Mouse (Mus musculus) telencephalon, adult 2 months (tissue): ENCODE data around the gene Atxn1.

ENCODE experiments used
- DNase-seq: peaks from one replicate; pipeline ENCODE4 v3.0.0-alpha.2; 2011; ENCODE audit warnings: low read depth, low spot score

The Atxn1 gene

GRCm38 (mm10) chr13:45636435-45636834 lies 328.4 kb downstream of the Atxn1 start:
- DNase-seq: no peak

- DNase-seq: no peak
Observed at GRCm38 (mm10) chr13:45633918-45634317, 330.9 kb downstream of the Atxn1 start.

DNA sequence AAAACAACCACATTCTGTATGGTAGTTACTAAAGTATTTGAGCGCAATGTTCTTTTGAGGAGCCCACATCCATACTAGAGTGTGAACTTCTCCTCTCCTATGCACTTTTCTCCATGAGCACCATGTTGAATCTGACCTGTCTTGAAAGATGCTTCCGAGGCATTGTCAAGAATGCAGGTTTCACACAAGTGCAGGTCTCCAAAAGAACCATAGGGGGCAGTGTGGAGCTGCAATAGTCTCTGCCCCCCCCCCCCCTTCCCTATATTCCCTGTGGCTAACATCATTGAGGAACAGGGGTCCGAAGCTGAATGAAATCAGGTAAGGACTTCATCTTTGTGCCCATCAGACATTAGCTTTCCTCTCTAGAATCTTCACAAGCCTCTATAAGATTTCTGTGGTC lies 332.7 kb downstream of the Atxn1 start:
- no peak for DNase-seq

DNA sequence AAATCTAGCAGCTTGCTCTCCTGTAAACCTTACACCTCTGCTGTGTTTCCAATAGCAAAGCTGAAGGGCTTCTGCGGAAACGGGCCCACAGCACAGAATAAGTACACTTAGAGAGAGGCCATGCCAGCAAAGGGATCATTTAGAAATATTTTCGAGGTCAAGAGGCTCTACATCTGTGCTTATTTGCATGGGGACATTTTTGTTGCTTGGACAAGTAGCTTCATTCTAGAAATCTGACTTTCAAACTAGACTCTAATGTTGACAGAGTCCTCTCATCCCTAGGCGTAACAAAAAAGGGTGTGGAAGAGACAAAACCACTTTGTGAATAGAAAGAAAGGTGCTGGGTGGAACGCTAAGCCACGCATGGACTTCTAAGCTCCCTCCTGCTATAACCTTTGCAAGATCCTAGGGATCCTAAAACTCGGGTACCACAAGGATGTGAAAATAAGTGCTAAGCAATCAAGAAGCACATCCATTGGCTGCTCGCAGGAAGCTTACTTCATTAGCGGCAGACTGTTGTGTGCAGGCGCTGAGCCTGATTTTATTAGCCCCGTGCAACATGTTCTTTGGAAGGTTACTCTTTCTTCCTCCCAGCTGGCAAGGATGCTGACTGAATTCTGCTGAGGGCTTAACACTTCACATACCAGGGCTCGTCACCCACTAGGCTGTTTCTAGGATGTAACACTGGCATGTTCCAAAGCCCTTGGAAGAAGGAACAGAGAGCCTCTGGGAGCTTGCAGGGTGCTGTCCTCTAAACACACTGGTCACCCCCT lies 334.1 kb downstream of the Atxn1 start:
- no peak for DNase-seq

- no peak for DNase-seq
Observed at GRCm38 (mm10) chr13:45629750-45630149, 335.1 kb downstream of the Atxn1 start.

GRCm38 (mm10) chr13:45628341-45628740 lies 336.5 kb downstream of the Atxn1 start:
- no peak for DNase-seq

GRCm38 (mm10) chr13:45627206-45627751 lies 337.5 kb downstream of the Atxn1 start:
- no peak for DNase-seq

GRCm38 (mm10) chr13:45625740-45626139 lies 339.1 kb downstream of the Atxn1 start:
- no peak for DNase-seq

DNA sequence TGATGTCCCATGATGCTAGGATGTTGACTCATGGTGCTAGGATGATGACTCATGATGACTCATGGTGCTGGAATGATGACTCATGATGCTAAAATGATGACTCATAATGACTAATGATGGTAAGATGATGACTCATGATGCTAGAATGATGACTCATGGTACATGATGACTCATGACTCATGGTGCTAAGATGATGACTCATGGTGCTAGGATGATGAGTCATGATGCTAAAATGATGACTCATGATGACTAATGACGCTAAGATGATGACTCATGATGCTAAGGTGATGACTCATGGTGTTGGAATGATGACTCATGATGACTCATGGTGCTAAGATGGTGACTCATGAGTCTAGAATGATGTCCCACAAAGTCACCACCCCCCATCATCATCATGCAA lies 341.0 kb downstream of the Atxn1 start:
- DNase-seq: peak; percentile 45

DNA sequence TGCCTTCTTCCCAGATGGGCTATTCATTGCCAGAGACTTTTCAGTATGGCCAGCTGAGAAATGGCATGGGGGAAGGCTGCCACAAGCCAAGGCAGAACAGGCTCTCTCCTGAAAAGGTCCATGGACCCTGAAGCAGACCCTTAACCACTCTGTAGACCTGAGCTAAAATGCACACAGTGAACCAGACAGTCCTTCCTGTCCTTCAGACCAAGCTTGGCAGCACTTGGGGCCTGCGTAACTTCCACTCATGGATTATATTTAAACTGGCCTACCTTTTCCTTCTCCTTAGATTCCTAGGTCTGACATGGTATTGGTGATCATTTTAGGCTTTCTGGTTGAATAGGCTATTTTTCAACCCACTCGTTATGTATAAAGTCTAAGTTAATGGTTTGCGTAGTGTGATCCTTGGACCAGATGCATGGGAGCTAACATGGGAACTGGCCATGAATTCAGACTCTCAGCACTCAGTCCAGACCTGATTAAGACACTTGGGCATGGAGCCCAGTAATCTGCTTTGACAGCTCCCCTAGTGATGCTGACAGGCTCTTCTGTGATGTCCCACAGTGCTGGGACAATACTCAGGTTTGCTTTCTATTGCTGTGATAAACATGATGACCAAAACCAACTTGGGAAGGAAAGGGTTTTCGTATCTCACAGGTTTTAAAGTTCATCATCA lies 341.8 kb downstream of the Atxn1 start:
- no peak for DNase-seq

- DNase-seq: no peak
Observed at GRCm38 (mm10) chr13:45620687-45621086, 344.1 kb downstream of the Atxn1 start.

- no peak for DNase-seq
Observed at GRCm38 (mm10) chr13:45620281-45620680, 344.5 kb downstream of the Atxn1 start.

GRCm38 (mm10) chr13:45617988-45618387 lies 346.8 kb downstream of the Atxn1 start:
- DNase-seq: no peak

- DNase-seq: peak; percentile 87
Observed at GRCm38 (mm10) chr13:45614762-45615161, 350.0 kb downstream of the Atxn1 start.

GRCm38 (mm10) chr13:45613346-45613745 lies 351.5 kb downstream of the Atxn1 start:
- no peak for DNase-seq

- no peak for DNase-seq
Observed at GRCm38 (mm10) chr13:45611554-45611953, 353.3 kb downstream of the Atxn1 start.

- no peak for DNase-seq
Observed at GRCm38 (mm10) chr13:45609461-45609860, 355.3 kb downstream of the Atxn1 start.

GRCm38 (mm10) chr13:45608593-45608992 lies 356.2 kb downstream of the Atxn1 start:
- no peak for DNase-seq

GRCm38 (mm10) chr13:45607946-45608345 lies 356.9 kb downstream of the Atxn1 start:
- no peak for DNase-seq

GRCm38 (mm10) chr13:45603636-45604035 lies 361.2 kb downstream of the Atxn1 start:
- no peak for DNase-seq

GRCm38 (mm10) chr13:45600443-45600842 lies 364.4 kb downstream of the Atxn1 start:
- no peak for DNase-seq

DNA sequence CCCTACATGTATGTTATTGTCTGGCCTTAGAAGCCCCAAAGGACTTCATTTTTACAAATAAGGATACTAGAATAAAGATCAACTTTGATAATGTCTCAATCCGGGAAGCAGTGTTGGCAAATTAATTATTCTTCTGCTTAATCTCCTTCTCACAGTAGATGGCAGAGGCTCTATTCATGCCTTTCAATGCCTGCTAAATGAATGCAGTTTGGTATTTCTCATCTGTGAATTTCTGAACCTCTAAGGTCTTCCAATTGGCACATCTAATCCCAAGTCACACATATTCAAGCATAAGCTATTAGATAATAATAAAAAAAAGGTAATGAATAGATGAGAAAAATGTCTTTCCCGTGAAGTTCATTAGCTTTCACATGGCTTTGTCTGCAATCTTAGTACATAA lies 365.0 kb downstream of the Atxn1 start:
- DNase-seq: no peak

- no peak for DNase-seq
Observed at GRCm38 (mm10) chr13:45595416-45595815, 369.4 kb downstream of the Atxn1 start.
